Mouse (Mus musculus): ENCODE results near the gene Krr1. TPM values are rescaled to one million over a fixed set of nuclear protein-coding genes. Genes with fewer than 3 reads are reported as not detected.

The Krr1 gene
- polyA plus RNA-seq, 1 experiment from 2014 or later = 37.9 TPM

DNA sequence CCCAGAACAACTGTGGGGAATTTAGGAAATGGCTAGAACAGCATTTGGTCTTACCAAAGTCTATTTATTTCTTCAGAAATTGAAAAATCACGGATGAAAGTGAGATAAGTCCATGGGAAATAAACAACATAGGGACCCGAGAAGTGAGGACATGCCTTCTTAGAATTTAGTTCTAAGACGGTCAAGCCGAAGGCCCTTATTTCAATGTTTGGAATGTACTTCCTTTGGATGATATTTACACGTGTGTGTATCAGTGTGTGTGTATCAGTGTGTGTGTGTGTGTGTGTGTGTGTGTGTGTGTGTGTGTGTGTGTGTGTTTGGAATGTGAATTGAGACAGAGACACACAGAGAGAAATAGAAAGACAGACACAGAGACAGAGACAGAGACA, 35.3 kb upstream of the Krr1 start:
- POLR2A ChIA-PET = no interaction called here
- H3K27me3 ChIP-seq = no peaks in the 10 kb centered on the region
- in situ Hi-C loops (cut with MboI; ENCODE audit: low pct_unique_long_range_greater_than_20kb) = no loop called here
- no peak for ATAC-seq
- no peak for TF ChIP-seq CTCF (IDR thresholded peaks at IDR 0.05)
- no peak for DNase-seq (ENCODE audit: low read depth, low spot score)
- CTCF ChIA-PET = interaction anchor here (1.0 kb wide), 1 partner anchor 12 kb away, joined by 3 read pairs; no protein-coding TSS in a partner anchor

DNA sequence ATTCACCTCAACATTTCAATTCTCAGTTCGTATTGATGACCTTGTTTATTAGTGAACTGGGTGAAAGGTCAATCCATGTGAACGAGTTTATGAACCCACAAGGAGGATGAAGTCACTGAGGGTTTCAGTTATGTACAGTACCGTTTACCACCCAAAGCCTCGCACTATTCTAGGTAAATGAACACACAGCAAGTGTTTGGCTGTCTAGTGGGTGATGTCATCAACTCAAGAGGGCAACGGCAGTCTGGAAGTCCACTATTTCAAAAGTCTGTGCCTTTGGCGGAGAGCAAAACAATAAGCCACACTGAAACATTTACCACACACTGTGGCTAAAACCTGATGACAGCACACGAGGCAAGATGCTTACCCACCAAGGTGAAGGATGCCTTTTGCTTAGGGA, 29.4 kb upstream of the Krr1 start:
- in situ Hi-C loops (cut with MboI; ENCODE audit: low pct_unique_long_range_greater_than_20kb) = no loop called here
- no peak for TF ChIP-seq CTCF (IDR thresholded peaks at IDR 0.05)
- ATAC-seq (no peak), DNase-seq (ENCODE audit: low read depth, low spot score) (no peak)
- ChIA-PET POLR2A (no interaction called here), CTCF (no interaction called here)
- no peaks in the 10 kb centered on the region for H3K27me3 ChIP-seq

DNA sequence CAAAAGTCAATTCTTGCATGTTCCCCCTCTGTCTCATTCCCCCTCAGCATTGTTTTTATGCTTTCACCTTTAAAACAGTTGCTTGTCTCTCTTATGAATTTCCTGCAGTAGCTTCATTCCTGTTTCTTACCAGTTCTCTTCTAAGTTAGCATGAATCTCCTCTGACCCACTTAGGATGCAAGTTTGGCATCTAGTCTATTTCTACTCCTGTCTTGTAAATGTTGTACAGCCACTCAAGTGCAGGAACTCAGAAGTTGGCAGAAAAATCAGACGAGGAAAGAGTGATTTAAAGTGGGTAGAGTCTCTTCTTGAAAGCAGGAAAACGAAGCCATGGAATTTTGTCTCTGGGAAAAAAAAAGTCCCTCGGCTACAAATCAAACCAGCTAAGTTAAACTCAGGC, 26.9 kb upstream of the Krr1 start:
- no peak for TF ChIP-seq CTCF (IDR thresholded peaks at IDR 0.05)
- POLR2A ChIA-PET = no interaction called here
- in situ Hi-C loops (cut with MboI; ENCODE audit: low pct_unique_long_range_greater_than_20kb) = no loop called here

DNA sequence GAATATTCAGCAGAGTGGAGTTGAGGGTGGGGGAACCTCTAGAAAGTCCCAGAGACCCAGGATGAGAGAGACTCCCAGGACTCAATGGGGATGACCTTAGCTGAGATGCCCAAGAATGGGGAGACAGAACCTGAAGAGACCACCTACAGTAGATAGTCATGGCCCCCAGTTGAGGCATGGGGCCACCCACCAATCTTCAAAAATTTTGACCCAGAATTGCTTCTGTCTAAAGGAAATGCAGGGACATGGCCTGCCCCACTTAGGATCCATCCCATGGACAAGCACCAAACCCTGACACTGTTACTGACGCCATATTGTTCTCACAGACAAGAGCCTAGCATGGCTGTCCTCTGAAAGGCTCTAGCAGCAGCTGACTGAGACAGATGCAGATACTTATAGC, 24.4 kb upstream of the Krr1 start:
- no peaks in the 10 kb centered on the region for H3K27me3 ChIP-seq
- ATAC-seq (no peak), DNase-seq (ENCODE audit: low read depth, low spot score) (no peak)
- in situ Hi-C loops (cut with MboI; ENCODE audit: low pct_unique_long_range_greater_than_20kb) = no loop called here
- no peak for TF ChIP-seq CTCF (IDR thresholded peaks at IDR 0.05)
- ChIA-PET CTCF (interaction anchor here (0.8 to 1.6 kb wide), 5 partner anchors 10 to 444 kb away, joined by 3 to 4 read pairs (median 3); no protein-coding TSS in a partner anchor), POLR2A (no interaction called here)

More for the DNA sequence above, 26.9 kb upstream of the Krr1 start:
- no peak for ATAC-seq
- DNase-seq (ENCODE audit: low read depth, low spot score) = no peak
- CTCF ChIA-PET = interaction anchor here (1.0 to 2.6 kb wide), 4 partner anchors 8 to 14 kb away, joined by 3 to 7 read pairs (median 3); no protein-coding TSS in a partner anchor
- no peaks in the 10 kb centered on the region for H3K27me3 ChIP-seq

DNA sequence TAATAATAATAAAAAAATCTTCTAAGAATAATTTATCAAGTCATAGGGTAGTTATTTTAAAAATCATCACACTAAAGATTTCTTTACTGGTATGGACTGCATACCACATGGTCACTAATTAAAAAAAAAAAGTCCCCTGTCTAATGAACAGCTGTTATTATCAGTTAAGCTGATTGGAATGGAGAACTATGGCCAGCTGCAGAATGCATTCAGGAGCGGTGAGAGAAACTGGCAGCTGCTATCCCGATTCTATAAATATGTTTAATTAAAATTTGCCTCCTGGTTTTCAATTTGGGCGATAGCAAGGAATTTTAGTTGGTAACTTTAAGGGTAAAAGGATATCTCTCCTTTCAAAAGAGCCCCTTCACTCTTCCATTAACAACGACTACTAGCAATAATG, 23.5 kb upstream of the Krr1 start:
- DNase-seq (ENCODE audit: low read depth, low spot score) = no peak
- no peak for ATAC-seq
- ChIA-PET CTCF (interaction anchor here (0.9 to 1.6 kb wide), 2 partner anchors 9 to 445 kb away, joined by 3 to 4 read pairs; no protein-coding TSS in a partner anchor), POLR2A (no interaction called here)
- H3K27me3 ChIP-seq = no peaks in the 10 kb centered on the region
- in situ Hi-C loops (cut with MboI; ENCODE audit: low pct_unique_long_range_greater_than_20kb) = no loop called here
- TF ChIP-seq CTCF (IDR thresholded peaks at IDR 0.05) = no peak

DNA sequence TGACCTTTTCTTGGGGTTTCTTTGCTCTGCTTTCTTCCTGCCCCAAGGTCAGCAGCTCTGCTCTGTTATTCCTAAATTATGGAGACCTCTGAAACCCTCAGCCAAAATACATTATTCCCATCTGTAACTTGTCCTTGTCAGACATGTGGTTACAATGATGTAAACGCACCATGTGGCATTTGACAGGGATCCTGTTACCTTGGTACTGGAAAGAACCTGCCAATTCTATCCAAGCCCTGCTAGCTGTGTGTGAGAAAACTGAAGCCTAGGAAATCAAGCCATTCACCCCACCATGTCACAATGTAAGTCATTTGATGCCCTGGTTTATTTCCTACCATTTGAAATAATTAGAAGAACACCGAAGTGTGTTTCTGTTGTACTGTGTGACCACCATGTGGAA, 16.6 kb upstream of the Krr1 start:
- ATAC-seq (no peak), DNase-seq (ENCODE audit: low read depth, low spot score) (no peak)
- POLR2A ChIA-PET = no interaction called here
- H3K27me3 ChIP-seq = no peaks in the 10 kb centered on the region
- CTCF ChIA-PET = interaction anchor here (1.0 to 5.0 kb wide), 2 partner anchors 11 to 453 kb away, joined by 3 to 27 read pairs; no protein-coding TSS in a partner anchor
- in situ Hi-C loops (cut with MboI; ENCODE audit: low pct_unique_long_range_greater_than_20kb) = no loop called here
- no peak for TF ChIP-seq CTCF (IDR thresholded peaks at IDR 0.05)

DNA sequence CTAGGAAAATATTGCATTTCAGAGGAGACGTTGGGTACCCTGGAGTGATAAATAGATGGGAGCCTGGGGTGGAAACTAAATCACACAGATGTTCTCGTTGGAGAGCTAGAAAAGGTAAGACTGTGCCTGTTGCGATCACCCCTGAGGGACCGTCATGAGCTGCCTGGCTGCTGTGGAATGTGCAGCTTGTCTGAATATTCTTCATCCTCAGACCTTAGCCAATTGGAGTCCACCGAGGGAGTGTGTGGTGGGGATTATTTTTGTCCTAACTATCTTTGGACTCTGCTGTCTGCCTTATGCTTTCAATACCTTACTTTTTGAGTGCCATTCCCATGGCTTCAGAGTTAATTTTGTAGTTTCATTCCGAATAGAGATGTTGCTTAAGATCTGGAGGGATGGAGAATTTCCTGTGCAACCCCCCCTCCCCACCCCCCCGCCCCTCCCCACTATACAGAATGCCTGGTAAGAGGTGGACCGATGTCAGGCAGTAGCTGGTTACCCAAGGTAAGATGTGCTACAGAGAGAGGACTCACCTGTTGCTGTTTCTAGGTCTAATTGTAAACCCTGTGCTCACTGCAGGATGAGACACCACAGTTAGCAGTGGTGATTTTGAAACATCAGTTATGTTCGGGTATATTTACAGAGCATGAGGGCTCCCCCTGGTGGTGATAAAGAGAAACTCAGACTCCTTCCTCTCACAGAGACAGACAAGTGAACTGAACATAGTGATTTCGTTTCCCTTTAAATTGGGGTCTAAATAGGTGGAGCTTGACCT, 15.0 kb upstream of the Krr1 start:
- H3K27me3 ChIP-seq = no peaks in the 10 kb centered on the region
- no peak for DNase-seq (ENCODE audit: low read depth, low spot score)
- ATAC-seq = peak; percentile 88
- in situ Hi-C loops (cut with MboI; ENCODE audit: low pct_unique_long_range_greater_than_20kb) = no loop called here
- ChIA-PET POLR2A (no interaction called here), CTCF (interaction anchor here (1.0 to 5.0 kb wide), 9 partner anchors 9 to 458 kb away, joined by 3 to 27 read pairs (median 3); no protein-coding TSS in a partner anchor)
- TF ChIP-seq CTCF (IDR thresholded peaks at IDR 0.05) = peak; percentile 78

DNA sequence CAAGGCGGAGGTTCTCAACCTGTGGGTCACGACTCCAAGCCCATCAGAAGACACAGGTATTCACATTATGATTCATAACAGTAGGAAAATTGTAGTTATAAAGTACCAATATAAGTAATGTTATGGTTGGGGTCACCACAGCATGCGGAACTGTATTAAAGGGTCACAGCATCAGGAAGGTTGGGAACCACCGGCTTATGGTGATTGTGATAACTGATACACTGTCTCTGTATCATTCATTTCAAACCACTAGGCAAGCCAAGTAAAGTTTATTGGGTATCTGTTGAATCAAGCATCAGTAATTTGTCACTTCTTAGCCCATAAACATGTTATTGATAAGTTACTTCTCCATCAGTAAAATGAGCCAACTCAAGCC, 14.4 kb upstream of the Krr1 start:
- peak; percentile 14 for TF ChIP-seq CTCF (IDR thresholded peaks at IDR 0.05)
- CTCF ChIA-PET = interaction anchor here (1.0 to 5.0 kb wide), 7 partner anchors 9 to 458 kb away, joined by 3 to 27 read pairs (median 4); no protein-coding TSS in a partner anchor
- POLR2A ChIA-PET = no interaction called here
- in situ Hi-C loops (cut with MboI; ENCODE audit: low pct_unique_long_range_greater_than_20kb) = no loop called here
- H3K27me3 ChIP-seq = no peaks in the 10 kb centered on the region
- DNase-seq (ENCODE audit: low read depth, low spot score) (no peak), ATAC-seq (no peak)

DNA sequence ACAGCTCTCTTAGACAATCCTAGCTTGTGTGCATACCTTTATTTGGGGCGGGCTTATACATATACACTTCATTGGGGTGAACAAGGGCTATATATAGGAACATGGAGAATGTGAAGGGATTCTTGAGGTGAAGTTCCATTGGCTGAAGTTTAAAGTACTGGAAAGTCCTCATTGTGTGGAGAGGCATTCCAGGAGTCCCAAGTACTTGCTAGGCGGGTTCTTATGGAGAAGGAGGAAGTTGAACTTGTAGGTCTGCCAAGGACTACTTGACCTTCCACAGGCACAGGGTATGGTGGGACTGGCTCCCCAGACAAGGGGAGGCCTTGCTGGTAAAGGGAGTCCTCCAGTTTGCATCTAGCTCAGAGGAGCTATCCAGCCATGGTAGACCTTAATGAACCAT, 13.1 kb upstream of the Krr1 start:
- no peaks in the 10 kb centered on the region for H3K27me3 ChIP-seq
- in situ Hi-C loops (cut with MboI; ENCODE audit: low pct_unique_long_range_greater_than_20kb) = no loop called here
- CTCF ChIA-PET = interaction anchor here (1.2 to 5.0 kb wide), 3 partner anchors 14 to 459 kb away, joined by 3 to 27 read pairs (median 13); no protein-coding TSS in a partner anchor
- DNase-seq (ENCODE audit: low read depth, low spot score) = no peak
- TF ChIP-seq CTCF (IDR thresholded peaks at IDR 0.05) = no peak
- no peak for ATAC-seq
- POLR2A ChIA-PET = no interaction called here

DNA sequence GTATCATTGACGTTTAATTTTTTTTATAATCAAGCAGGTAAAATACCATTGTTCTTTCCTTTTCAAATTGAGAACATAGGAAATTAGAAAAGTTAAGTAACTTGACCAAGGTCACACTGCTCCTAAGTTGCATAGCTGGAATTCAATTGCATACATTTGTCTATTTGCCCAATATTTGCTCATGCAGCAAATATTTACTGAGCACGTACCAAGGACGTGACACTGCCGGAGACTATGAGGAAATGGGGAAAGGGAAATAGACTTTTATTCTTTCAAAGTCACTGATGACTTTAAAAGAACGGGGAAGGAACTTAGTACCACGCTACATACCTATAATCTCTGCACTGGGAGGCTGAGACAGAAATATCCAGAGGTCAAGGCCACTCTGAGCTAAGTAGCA, 12.0 kb upstream of the Krr1 start:
- ChIA-PET POLR2A (no interaction called here), CTCF (interaction anchor here (1.0 to 1.7 kb wide), 2 partner anchors 35 to 457 kb away, joined by 3 to 8 read pairs; no protein-coding TSS in a partner anchor)
- in situ Hi-C loops (cut with MboI; ENCODE audit: low pct_unique_long_range_greater_than_20kb) = loop anchor here (5.0 to 10.0 kb wide), 3 partner anchors 453 to 736 kb away; partner anchors contain the start of gene Phlda1
- ATAC-seq (no peak), DNase-seq (ENCODE audit: low read depth, low spot score) (no peak)
- H3K27me3 ChIP-seq = no peaks in the 10 kb centered on the region
- TF ChIP-seq CTCF (IDR thresholded peaks at IDR 0.05) = no peak

DNA sequence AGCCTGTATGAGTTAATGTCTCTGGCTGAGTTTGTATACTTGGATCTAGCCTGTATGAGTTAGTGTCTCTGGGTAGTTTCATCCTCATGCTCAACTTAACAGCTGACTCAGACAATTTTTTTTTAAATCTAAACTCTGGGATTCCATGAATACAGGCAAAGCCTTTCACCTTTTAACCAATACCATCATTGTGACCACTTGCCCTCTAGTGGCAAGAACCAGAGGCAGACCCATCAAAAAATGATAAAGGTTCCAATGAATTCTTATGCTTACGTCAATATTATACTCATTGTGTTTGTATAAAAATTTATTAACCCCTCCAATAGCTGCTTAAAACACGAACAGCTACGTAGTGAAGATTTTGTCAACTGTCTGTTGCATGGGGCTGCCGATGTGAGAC, 6.1 kb upstream of the Krr1 start:
- in situ Hi-C loops (cut with MboI; ENCODE audit: low pct_unique_long_range_greater_than_20kb) = loop anchor here (10.0 kb wide), 2 partner anchors 662 to 742 kb away; no protein-coding TSS in a partner anchor

More for the DNA sequence above, 6.1 kb upstream of the Krr1 start:
- ChIA-PET CTCF (interaction anchor here (0.7 to 1.4 kb wide), 5 partner anchors 9 to 463 kb away, joined by 3 to 8 read pairs (median 3); no protein-coding TSS in a partner anchor), POLR2A (interaction anchor here (0.6 kb wide), 1 partner anchor 806 kb away, joined by 3 read pairs; no protein-coding TSS in a partner anchor)
- peak; percentile 47 for TF ChIP-seq CTCF (IDR thresholded peaks at IDR 0.05)
- ATAC-seq = no peak
- H3K27me3 ChIP-seq = peaks cover 3% of the 10 kb centered on the region
- DNase-seq (ENCODE audit: low read depth, low spot score) = no peak
